Mouse (Mus musculus) Patski (cell line): ENCODE measurements at regions not wholly inside any gene's neighbourhood (a gene's known extent, or its start where the extent isn't known, plus 50 kb on each side); places are given as distances from the start of the nearest gene placed in this dataset.

Source experiments
- ATAC-seq: fragments of 100-300 bp; one replicate; pipeline ENCODE4 v1.8.0; 2021
- CTCF ChIA-PET: fragments of 350-600 bp; sonication (Branson Sonifier 250); formaldehyde crosslinking; loops from one replicate; lab custom pipeline; 2022; ENCODE audit warnings: inconsistent platforms; lab: Charles Lee
- POLR2A ChIA-PET: fragments of 350-600 bp; sonication (Branson Sonifier 250); formaldehyde crosslinking; loops from one replicate; lab custom pipeline; 2022; ENCODE audit warnings: antibody characterized with exemption, inconsistent platforms; lab: Charles Lee
- DNase-seq: peaks from one replicate; pipeline ENCODE4 v3.0.0-alpha.2; 2011; ENCODE audit warnings: low read depth, low spot score
- H3K27me3 ChIP-seq: fragments of 371-371 bp; one replicate; pipeline ENCODE4 v1.5.1; 2021
- CTCF ChIP-seq: fragments of 100-300 bp; IDR thresholded peaks from one replicate; pipeline ENCODE4 v1.5.1; 2021
- in situ Hi-C: fragments of 300-500 bp; cut with MboI; formaldehyde crosslinking; loops from 3 replicates; pipeline ENCODE4 v1.11.1; 2018; ENCODE audit warnings: low pct_unique_long_range_greater_than_20kb, mixed read lengths

- DNase-seq: no peak
- no peak for ATAC-seq
- POLR2A ChIA-PET: no interaction called here
- TF ChIP-seq CTCF: peak; percentile 75
- no peaks in the 10 kb centered on the region for H3K27me3 ChIP-seq
- in situ Hi-C loops: no loop called here
- CTCF ChIA-PET: interaction anchor here (0.6 to 2.7 kb wide), 5 partner anchors 9 to 291 kb away, joined by 3 to 13 read pairs (median 3); partner anchors contain the start of gene Nat10
Measured at GRCm38 (mm10) chr2:103848923-103849700, 51.7 kb upstream of the Caprin1 start.

- POLR2A ChIA-PET: interaction anchor here (0.6 kb wide), 1 partner anchor 745 kb away, joined by 5 read pairs; no protein-coding TSS in a partner anchor
Measured at GRCm38 (mm10) chr2:103849766-103850530, 52.5 kb upstream of the Caprin1 start.

GRCm38 (mm10) chr2:103850531-103850816 lies 53.0 kb upstream of the Caprin1 start:
- ATAC-seq: no peak
- POLR2A ChIA-PET: no interaction called here
- no peak for DNase-seq
- TF ChIP-seq CTCF: no peak
- no peaks in the 10 kb centered on the region for H3K27me3 ChIP-seq
- CTCF ChIA-PET: interaction anchor here (1.3 kb wide), 1 partner anchor 132 kb away, joined by 4 read pairs; no protein-coding TSS in a partner anchor
- in situ Hi-C loops: no loop called here

More at GRCm38 (mm10) chr2:103849766-103850530, 52.5 kb upstream of the Caprin1 start:
- in situ Hi-C loops: no loop called here
- DNase-seq (no peak), ATAC-seq (no peak)
- H3K27me3 ChIP-seq: no peaks in the 10 kb centered on the region
- TF ChIP-seq CTCF: no peak
- CTCF ChIA-PET: interaction anchor here (1.4 to 2.7 kb wide), 2 partner anchors 8 to 89 kb away, joined by 3 to 13 read pairs; partner anchors contain the start of gene Nat10

GRCm38 (mm10) chr2:103851171-103851570 lies 53.7 kb upstream of the Caprin1 start:
- no peak for DNase-seq
- no peaks in the 10 kb centered on the region for H3K27me3 ChIP-seq
- in situ Hi-C loops: no loop called here
- no peak for ATAC-seq
- no peak for TF ChIP-seq CTCF
- CTCF ChIA-PET: interaction anchor here (1.3 kb wide), 1 partner anchor 131 kb away, joined by 4 read pairs; no protein-coding TSS in a partner anchor
- POLR2A ChIA-PET: no interaction called here

- ATAC-seq (no peak), DNase-seq (no peak)
- TF ChIP-seq CTCF: no peak
- in situ Hi-C loops: loop anchor here (10.0 kb wide), 1 partner anchor 296 kb away; the partner anchor contains the start of gene Abtb2
- ChIA-PET CTCF (interaction anchor here (0.9 to 1.2 kb wide), 2 partner anchors 11 to 140 kb away, joined by 3 read pairs; no protein-coding TSS in a partner anchor), POLR2A (no interaction called here)
- H3K27me3 ChIP-seq: peaks cover 8% of the 10 kb centered on the region
Measured at GRCm38 (mm10) chr2:103861226-103861625, 63.8 kb upstream of the Caprin1 start.

- DNase-seq (no peak), ATAC-seq (no peak)
- TF ChIP-seq CTCF: no peak
- in situ Hi-C loops: loop anchor here (10.0 kb wide), 1 partner anchor 299 kb away; the partner anchor contains the start of gene Abtb2
- CTCF ChIA-PET: no interaction called here
- H3K27me3 ChIP-seq: peaks cover 8% of the 10 kb centered on the region
- POLR2A ChIA-PET: no interaction called here
Measured at GRCm38 (mm10) chr2:103864254-103864653, 66.8 kb upstream of the Caprin1 start.

GRCm38 (mm10) chr2:103865319-103866171 lies 68.1 kb upstream of the Caprin1 start:
- DNase-seq (no peak), ATAC-seq (no peak)
- POLR2A ChIA-PET: no interaction called here
- H3K27me3 ChIP-seq: peaks cover 8% of the 10 kb centered on the region
- CTCF ChIA-PET: interaction anchor here (0.7 kb wide), 1 partner anchor 82 kb away, joined by 3 read pairs; no protein-coding TSS in a partner anchor
- TF ChIP-seq CTCF: peak; percentile 74
- in situ Hi-C loops: loop anchor here (10.0 kb wide), 1 partner anchor 301 kb away; the partner anchor contains the start of gene Abtb2

GRCm38 (mm10) chr2:103867241-103867957 lies 70.0 kb upstream of the Caprin1 start:
- ATAC-seq (no peak), DNase-seq (no peak)
- H3K27me3 ChIP-seq: peaks cover 8% of the 10 kb centered on the region
- ChIA-PET CTCF (interaction anchor here (1.2 kb wide), 1 partner anchor 115 kb away, joined by 5 read pairs; no protein-coding TSS in a partner anchor), POLR2A (no interaction called here)
- no peak for TF ChIP-seq CTCF
- in situ Hi-C loops: loop anchor here (10.0 kb wide), 1 partner anchor 303 kb away; the partner anchor contains the start of gene Abtb2

GRCm38 (mm10) chr2:103867958-103868330 lies 70.5 kb upstream of the Caprin1 start:
- ATAC-seq: no peak
- H3K27me3 ChIP-seq: peaks cover 8% of the 10 kb centered on the region
- no peak for DNase-seq
- in situ Hi-C loops: loop anchor here (10.0 kb wide), 1 partner anchor 303 kb away; the partner anchor contains the start of gene Abtb2
- ChIA-PET POLR2A (no interaction called here), CTCF (no interaction called here)
- no peak for TF ChIP-seq CTCF
